Mouse (Mus musculus) stomach, embryonic 15.5 days (tissue): ENCODE measurements around the gene Gpx3. TPM values are rescaled to one million over a fixed set of nuclear protein-coding genes. Genes with fewer than 3 reads are reported as not detected.

Experiments used
- ATAC-seq: fragments of 200-750 bp; cut with Nextera tagmentation; 2 replicates; pipeline ENCODE4 v1.8.0; 2017; ENCODE audit warnings: low read depth, moderate number of reproducible peaks, moderate TSS enrichment; ENCODE audit not compliant: insufficient read depth, low FRiP score
- H3K27ac ChIP-seq: fragments of 300-500 bp; sonication (generic); 2 replicates; pipeline ENCODE4 v1.5.1; 2015; ENCODE audit warnings: mild to moderate bottlenecking, inconsistent platforms
- H3K27me3 ChIP-seq: fragments of 300-500 bp; sonication (generic); replicated peaks from 2 replicates; pipeline ENCODE4 v1.6.1; 2015; ENCODE audit warnings: inconsistent platforms
- H3K36me3 ChIP-seq: fragments of 300-500 bp; sonication (generic); 2 replicates; pipeline ENCODE4 v1.6.1; 2015; ENCODE audit warnings: inconsistent platforms
- H3K4me1 ChIP-seq: fragments of 300-500 bp; sonication (generic); 2 replicates; pipeline ENCODE4 v1.6.1; 2015; ENCODE audit warnings: inconsistent platforms
- H3K4me2 ChIP-seq: fragments of 300-500 bp; sonication (generic); 2 replicates; pipeline ENCODE4 v1.6.1; 2015; ENCODE audit warnings: mild to moderate bottlenecking, inconsistent platforms
- H3K4me3 ChIP-seq: fragments of 300-500 bp; sonication (generic); replicated peaks from 2 replicates; pipeline ENCODE4 v1.5.1; 2015; ENCODE audit warnings: inconsistent platforms
- H3K9ac ChIP-seq: fragments of 300-500 bp; sonication (generic); 2 replicates; pipeline ENCODE4 v1.6.1; 2015; ENCODE audit warnings: inconsistent platforms
- H3K9me3 ChIP-seq: fragments of 300-500 bp; sonication (generic); 2 replicates; pipeline ENCODE4 v1.6.1; 2016; ENCODE audit warnings: inconsistent platforms
- WGBS: fragments of 180-500 bp; shearing (Covaris S2); methylation state at CpG from one replicate; pipeline ENCODE4 v1.1.7; 2015; 5-methylcytosine and 5-hydroxymethylcytosine counted together
- polyA plus RNA-seq: library from polyadenylated mRNA; unstranded; fragments of >200 nt; fragmentation: Nextera tagmentation; extraction: Ambion mirVana; gene quantifications from 2 replicates; pipeline ENCODE4 v1.2.1, GENCODE M21; 2015

Gene Gpx3
- polyA plus RNA-seq, 1 experiment from 2014 or later, result 164 TPM

DNA sequence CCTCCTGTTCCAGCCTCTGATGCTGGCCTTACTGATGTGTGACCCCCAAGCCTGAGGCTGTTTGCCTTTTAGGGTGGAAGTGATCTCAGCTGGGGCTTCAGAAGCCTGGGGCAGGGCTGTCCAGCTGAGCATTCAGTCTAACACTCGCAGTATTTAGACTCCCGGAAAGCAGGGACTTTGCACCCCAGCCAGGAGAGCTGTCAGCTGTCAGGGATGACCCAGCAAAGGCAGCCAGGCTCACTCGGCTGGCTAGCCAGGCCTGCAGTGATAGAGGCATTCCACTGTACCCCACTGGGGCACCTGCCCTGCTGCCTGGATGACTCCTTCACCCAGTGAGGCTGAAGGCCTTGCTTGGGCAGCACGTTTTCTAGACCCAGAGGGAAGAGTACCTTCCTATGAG is 3.7 kb downstream of the Gpx3 start:
- H3K4me1 ChIP-seq, result peaks cover 13% of the 10 kb centered on the region; the same call in 1 of the 2 replicates
- H3K9me3 ChIP-seq, result no peaks in the 10 kb centered on the region
- 41% methylated on average over 4 of the region's 4 CpGs for WGBS
- H3K4me2 ChIP-seq, result no peak overlapping the region
- peaks cover 12% of the 10 kb centered on the region for H3K36me3 ChIP-seq
- H3K9ac ChIP-seq, result no peak overlapping the region
- H3K27ac ChIP-seq, result no peak overlapping the region
- no peak overlapping the region for H3K4me3 ChIP-seq
- no peak for ATAC-seq
- H3K27me3 ChIP-seq, result no peaks in the 10 kb centered on the region

DNA sequence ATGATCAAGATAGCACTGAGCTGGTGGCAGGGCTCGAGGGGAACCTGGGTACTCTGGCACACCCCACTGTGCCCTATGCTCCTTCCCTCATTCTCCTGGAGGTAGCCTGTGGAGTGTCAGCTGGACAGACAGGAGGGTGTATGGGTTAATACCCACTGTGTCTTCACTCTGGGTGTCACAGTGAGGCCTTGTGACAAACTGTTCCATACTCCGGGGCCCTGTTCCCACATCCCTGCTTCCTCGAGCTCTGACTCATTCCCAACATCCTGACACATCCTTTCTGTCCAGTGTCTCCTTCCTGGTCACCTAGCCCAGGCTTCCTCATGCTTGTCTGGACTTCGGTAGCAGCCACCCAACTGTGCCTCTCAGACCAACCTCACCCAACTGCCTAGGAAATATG is 4.2 kb downstream of the Gpx3 start:
- no peak for ATAC-seq
- H3K4me3 ChIP-seq, result no peak overlapping the region
- WGBS, result 80% methylated on average over 4 of the region's 4 CpGs

DNA sequence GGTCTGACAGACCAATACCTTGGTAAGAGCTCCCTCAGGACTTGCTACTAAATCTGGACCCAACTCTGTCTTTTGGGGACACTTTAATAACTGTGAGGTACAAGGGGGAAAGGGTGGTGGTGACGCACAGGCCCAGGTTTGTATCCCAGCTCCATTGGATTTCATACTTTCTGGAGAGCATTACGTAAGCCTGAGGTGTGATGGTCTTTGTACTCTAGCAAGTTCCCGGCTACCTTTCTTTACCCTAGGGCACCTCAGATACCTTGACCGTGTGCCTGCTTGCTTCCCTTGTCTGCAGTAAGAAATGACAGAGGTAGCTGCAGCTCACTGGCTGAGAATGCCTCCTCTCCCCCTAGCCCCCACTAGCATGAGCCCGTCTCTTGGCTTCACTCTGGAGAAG is 5.0 kb downstream of the Gpx3 start:
- no peaks in the 10 kb centered on the region for H3K27me3 ChIP-seq
- no peak overlapping the region for H3K4me2 ChIP-seq
- ATAC-seq, result no peak
- H3K36me3 ChIP-seq, result peaks cover 15% of the 10 kb centered on the region
- H3K27ac ChIP-seq, result no peak overlapping the region
- no peaks in the 10 kb centered on the region for H3K9me3 ChIP-seq
- WGBS, result 84% methylated on average over 5 of the region's 5 CpGs
- peaks cover 13% of the 10 kb centered on the region; the same call in 1 of the 2 replicates for H3K4me1 ChIP-seq
- H3K9ac ChIP-seq, result no peak overlapping the region
- no peak overlapping the region for H3K4me3 ChIP-seq

More for the DNA sequence above, 4.2 kb downstream of the Gpx3 start:
- no peak overlapping the region for H3K27ac ChIP-seq
- H3K9ac ChIP-seq, result no peak overlapping the region
- no peak overlapping the region for H3K4me2 ChIP-seq
- no peaks in the 10 kb centered on the region for H3K27me3 ChIP-seq
- H3K36me3 ChIP-seq, result peaks cover 15% of the 10 kb centered on the region
- H3K4me1 ChIP-seq, result peaks cover 13% of the 10 kb centered on the region; the same call in 1 of the 2 replicates
- no peaks in the 10 kb centered on the region for H3K9me3 ChIP-seq

- no peak for ATAC-seq
- Histone ChIP-seq H3K27me3 (no peaks in the 10 kb centered on the region), H3K4me1 (0 out of 2 replicates have a peak, but pooled peaks cover 4% of the 10 kb centered on the region), H3K27ac (no peak overlapping the region), H3K9me3 (no peaks in the 10 kb centered on the region), H3K9ac (no peak overlapping the region), H3K4me3 (no peak overlapping the region), H3K36me3 (peaks cover 15% of the 10 kb centered on the region), H3K4me2 (no peak overlapping the region)
- WGBS, result 90% methylated on average over 11 of the region's 11 CpGs
Measured at GRCm38 (mm10) chr11:54909273-54909672, 7.0 kb downstream of the Gpx3 start.

GRCm38 (mm10) chr11:54910081-54910665 is 7.9 kb downstream of the Gpx3 start:
- Histone ChIP-seq H3K4me2 (no peak overlapping the region), H3K27ac (no peak overlapping the region), H3K27me3 (no peaks in the 10 kb centered on the region), H3K9me3 (no peaks in the 10 kb centered on the region), H3K4me1 (no peaks in the 10 kb centered on the region), H3K9ac (no peak overlapping the region), H3K36me3 (peaks cover 22% of the 10 kb centered on the region), H3K4me3 (no peak overlapping the region)
- 86% methylated on average over 12 of the region's 12 CpGs for WGBS
- ATAC-seq, result no peak

DNA sequence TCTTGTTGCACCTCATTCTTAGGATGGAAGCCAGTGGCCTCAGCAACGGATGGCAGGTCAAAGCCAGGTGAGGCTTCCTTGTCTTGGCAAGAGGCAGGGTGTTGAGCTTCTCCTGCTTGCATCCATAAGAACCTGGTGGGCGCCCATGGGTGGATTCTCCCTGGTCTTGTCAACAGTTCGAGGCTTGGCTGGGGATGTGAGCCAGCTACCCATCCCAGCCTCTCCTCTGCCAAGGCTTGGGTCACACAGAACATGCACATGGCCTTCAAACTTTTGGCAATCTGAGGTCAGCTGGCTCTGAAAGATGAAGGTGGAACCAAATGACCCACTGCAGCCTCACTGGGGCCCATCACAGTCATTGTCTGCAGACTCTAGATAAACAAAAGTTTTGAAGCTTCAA is 8.9 kb downstream of the Gpx3 start:
- WGBS, result 95% methylated on average over 3 of the region's 3 CpGs
- peaks cover 26% of the 10 kb centered on the region for H3K36me3 ChIP-seq

DNA sequence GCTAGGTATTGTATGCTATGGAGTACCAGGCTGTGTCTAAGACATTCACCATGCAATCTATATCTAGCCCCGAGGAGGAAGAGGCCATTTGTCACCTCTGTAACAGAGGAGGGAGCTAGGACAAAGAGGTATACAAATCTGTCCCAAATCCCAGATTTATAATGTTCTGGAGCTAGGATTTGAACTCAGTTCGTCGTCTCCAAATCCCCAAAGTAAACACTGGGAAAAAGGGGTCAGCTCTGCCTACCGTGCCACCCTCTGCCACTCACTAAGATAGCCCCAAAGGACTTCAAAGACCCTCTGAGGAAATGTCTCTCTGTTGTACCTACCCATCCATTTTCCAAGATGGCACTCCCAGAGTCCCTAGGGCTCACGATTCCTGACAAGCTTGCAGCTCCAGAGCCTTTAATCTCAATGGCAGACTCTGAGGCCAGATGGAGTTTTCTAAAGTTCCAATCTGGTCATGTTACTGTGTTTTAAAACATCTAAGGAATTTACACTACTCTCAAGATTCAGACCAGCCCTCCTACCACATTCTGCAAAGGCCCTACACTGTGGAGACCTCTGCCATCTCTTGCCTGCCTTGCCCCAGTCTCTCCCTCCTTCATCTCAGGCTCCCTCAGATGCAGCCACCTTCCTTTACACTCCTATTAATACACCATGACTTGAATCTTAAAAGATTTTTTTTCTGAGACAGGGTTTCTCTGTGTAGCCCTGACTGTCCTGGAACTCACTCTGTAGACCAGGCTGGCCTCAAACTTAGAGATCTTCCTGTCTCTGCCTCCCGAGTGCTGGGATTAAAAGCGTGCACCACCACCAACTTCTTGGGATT is 9.6 kb downstream of the Gpx3 start:
- Histone ChIP-seq H3K36me3 (peaks cover 31% of the 10 kb centered on the region), H3K27ac (no peak overlapping the region), H3K4me1 (no peaks in the 10 kb centered on the region), H3K9me3 (no peaks in the 10 kb centered on the region), H3K9ac (no peak overlapping the region), H3K4me2 (no peak overlapping the region), H3K4me3 (no peak overlapping the region), H3K27me3 (no peaks in the 10 kb centered on the region)
- ATAC-seq, result no peak
- 68% methylated on average over 7 of the region's 7 CpGs for WGBS

More for the DNA sequence above, 8.9 kb downstream of the Gpx3 start:
- H3K4me1 ChIP-seq, result no peaks in the 10 kb centered on the region
- H3K9me3 ChIP-seq, result no peaks in the 10 kb centered on the region
- H3K4me2 ChIP-seq, result no peak overlapping the region
- no peak overlapping the region for H3K9ac ChIP-seq
- no peak for ATAC-seq
- H3K4me3 ChIP-seq, result no peak overlapping the region
- no peak overlapping the region for H3K27ac ChIP-seq
- H3K27me3 ChIP-seq, result no peaks in the 10 kb centered on the region

DNA sequence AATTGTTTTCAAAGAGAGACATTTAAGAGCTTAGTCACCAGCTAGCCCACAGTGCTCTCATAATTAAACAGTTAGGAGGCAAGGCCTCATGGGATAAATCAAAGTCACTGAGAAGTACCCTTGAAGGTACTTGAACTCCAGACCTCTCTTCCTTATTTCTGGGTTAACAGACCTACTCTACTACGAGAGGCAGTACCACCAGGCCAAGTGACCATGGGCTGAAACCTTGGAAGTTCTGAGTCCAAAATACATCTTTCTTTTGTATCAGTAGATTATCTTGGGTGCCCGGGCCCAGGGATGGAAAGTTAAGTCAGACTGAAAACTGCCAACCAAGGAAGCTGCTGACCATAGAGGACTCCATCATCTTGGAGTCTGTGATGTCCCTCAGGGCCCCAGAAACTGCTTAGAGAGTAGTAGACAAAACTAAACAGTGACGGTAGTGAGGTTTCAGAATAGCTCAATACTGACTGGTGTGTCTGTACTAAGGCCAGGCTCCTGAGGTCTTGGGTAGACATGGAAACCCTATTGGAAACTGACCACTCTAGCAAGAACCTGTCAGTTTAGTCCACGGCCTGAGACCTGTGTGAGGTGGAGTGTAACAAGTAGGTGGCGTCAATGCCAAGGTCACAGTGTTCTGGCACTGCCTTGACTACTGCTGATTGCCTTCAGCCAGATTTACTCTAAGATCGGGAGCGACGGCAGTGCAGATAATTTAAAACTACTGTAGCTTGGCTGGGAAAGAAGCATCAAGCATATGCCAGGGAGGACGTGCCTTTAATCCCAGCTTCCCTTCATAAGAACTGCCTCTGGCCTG is 10.5 kb downstream of the Gpx3 start:
- peaks cover 39% of the 10 kb centered on the region for H3K36me3 ChIP-seq
- ATAC-seq, result no peak
- H3K27me3 ChIP-seq, result no peaks in the 10 kb centered on the region
- H3K4me1 ChIP-seq, result no peaks in the 10 kb centered on the region
- WGBS, result 82% methylated on average over 9 of the region's 9 CpGs
- H3K27ac ChIP-seq, result no peak overlapping the region
- H3K4me2 ChIP-seq, result no peak overlapping the region
- H3K9me3 ChIP-seq, result no peaks in the 10 kb centered on the region
- no peak overlapping the region for H3K4me3 ChIP-seq
- no peak overlapping the region for H3K9ac ChIP-seq

DNA sequence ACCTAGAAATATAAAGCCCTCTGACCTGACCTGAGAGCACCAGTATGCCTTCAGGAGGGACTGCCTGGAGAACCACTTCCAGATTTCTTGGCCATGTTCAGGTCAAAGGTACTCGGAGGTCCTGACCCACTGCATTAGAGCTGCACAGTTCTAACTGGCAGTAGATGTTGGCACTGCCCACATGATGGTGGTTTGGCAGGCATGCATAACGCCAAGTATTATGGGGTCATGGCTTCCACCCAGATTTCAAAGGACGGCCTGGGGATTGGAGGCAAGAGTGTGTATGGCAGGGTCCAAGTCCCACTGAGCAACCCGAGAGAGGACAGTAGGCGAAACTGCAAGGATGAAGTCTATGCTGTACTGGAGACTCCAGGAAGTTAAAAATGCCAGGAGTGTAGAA is 11.6 kb downstream of the Gpx3 start:
- Histone ChIP-seq H3K27ac (no peak overlapping the region), H3K36me3 (peaks cover 51% of the 10 kb centered on the region), H3K27me3 (no peaks in the 10 kb centered on the region), H3K9me3 (no peaks in the 10 kb centered on the region), H3K9ac (no peak overlapping the region), H3K4me1 (no peaks in the 10 kb centered on the region), H3K4me2 (no peak overlapping the region), H3K4me3 (no peak overlapping the region)
- no peak for ATAC-seq
- 93% methylated on average over 5 of the region's 5 CpGs for WGBS

GRCm38 (mm10) chr11:54917461-54917860 is 15.2 kb downstream of the Gpx3 start:
- Histone ChIP-seq H3K4me2 (no peak overlapping the region), H3K9me3 (no peaks in the 10 kb centered on the region), H3K9ac (no peak overlapping the region), H3K27ac (no peak overlapping the region), H3K4me1 (0 out of 2 replicates have a peak, but pooled peaks cover 4% of the 10 kb centered on the region), H3K27me3 (no peaks in the 10 kb centered on the region), H3K4me3 (no peak overlapping the region), H3K36me3 (peaks cover 46% of the 10 kb centered on the region)
- ATAC-seq, result no peak
- 94% methylated on average over 7 of the region's 7 CpGs for WGBS

GRCm38 (mm10) chr11:54918273-54918672 is 16.0 kb downstream of the Gpx3 start:
- Histone ChIP-seq H3K9ac (no peak overlapping the region), H3K9me3 (no peaks in the 10 kb centered on the region), H3K36me3 (peaks cover 50% of the 10 kb centered on the region), H3K4me3 (no peak overlapping the region), H3K4me2 (no peak overlapping the region), H3K27ac (no peak overlapping the region), H3K4me1 (0 out of 2 replicates have a peak, but pooled peaks cover 4% of the 10 kb centered on the region), H3K27me3 (no peaks in the 10 kb centered on the region)
- WGBS, result 88% methylated on average over 4 of the region's 4 CpGs
- no peak for ATAC-seq
